Mouse (Mus musculus) forebrain, postnatal 0 days (tissue): Measurements from ENCODE around the gene Faxc. TPM values are rescaled to one million over a fixed set of nuclear protein-coding genes. Genes with fewer than 3 reads are reported as not detected.
A peak's percentile ranks its signal among the peaks of the same experiment; 100 is the strongest.

Experiments
- ATAC-seq: fragments of 200-750 bp; cut with Nextera tagmentation; 2 replicates; pipeline ENCODE4 v1.8.0; 2017; ENCODE audit warnings: mild to moderate bottlenecking, moderate library complexity
- DNase-seq: peaks from one replicate; pipeline ENCODE4 v3.0.0-alpha.2; 2015
- H3K27ac ChIP-seq: fragments of 300-500 bp; sonication (generic); 2 replicates; pipeline ENCODE4 v1.5.1; 2014; ENCODE audit warnings: low read depth, mild to moderate bottlenecking, antibody characterized with exemption, low read length, moderate library complexity, mixed read lengths
- H3K27me3 ChIP-seq: fragments of 300-500 bp; sonication (generic); 2 replicates; pipeline ENCODE4 v1.6.1; 2014; ENCODE audit warnings: mild to moderate bottlenecking, low read length, mixed read lengths; ENCODE audit not compliant: insufficient read depth
- H3K36me3 ChIP-seq: fragments of 300-500 bp; sonication (generic); 2 replicates; pipeline ENCODE4 v1.6.1; 2014; ENCODE audit warnings: mild to moderate bottlenecking, moderate library complexity; ENCODE audit not compliant: insufficient read depth
- H3K4me1 ChIP-seq: fragments of 300-500 bp; sonication (generic); 2 replicates; pipeline ENCODE4 v1.6.1; 2014; ENCODE audit warnings: antibody characterized with exemption; ENCODE audit not compliant: insufficient read depth
- H3K4me2 ChIP-seq: fragments of 300-500 bp; sonication (generic); 2 replicates; pipeline ENCODE4 v1.6.1; 2014; ENCODE audit warnings: low read depth, mild to moderate bottlenecking, moderate library complexity
- H3K4me3 ChIP-seq: fragments of 300-500 bp; sonication (generic); 2 replicates; pipeline ENCODE4 v1.5.1; 2014; ENCODE audit warnings: low read depth, low read length, mixed read lengths
- H3K9ac ChIP-seq: fragments of 300-500 bp; sonication (generic); 2 replicates; pipeline ENCODE4 v1.6.1; 2014; ENCODE audit warnings: mild to moderate bottlenecking
- H3K9me3 ChIP-seq: fragments of 300-500 bp; sonication (generic); 2 replicates; pipeline ENCODE4 v1.6.1; 2016; ENCODE audit warnings: low read length
- CTCF ChIP-seq: sonication (generic); IDR thresholded peaks from 2 replicates; pipeline ENCODE4 v1.5.1; 2016; ENCODE audit warnings: antibody characterized with exemption, control low read depth, low read depth
- WGBS: fragments of 180-500 bp; shearing (Covaris S2); extraction: QIAGEN DNeasy Blood & Tissue Kit; methylation state at CpG from one replicate; pipeline ENCODE4 v1.1.7; 2014; 5-methylcytosine and 5-hydroxymethylcytosine counted together
- polyA plus RNA-seq: library from polyadenylated mRNA; unstranded; fragments of >200 nt; fragmentation: Nextera tagmentation; extraction: Ambion mirVana; gene quantifications from 2 replicates; pipeline ENCODE4 v1.2.1, GENCODE M21; 2015
- total RNA-seq: library from RNA; depleted of rRNA; stranded (reverse); fragments of >200 nt; gene quantifications from 2 replicates; pipeline ENCODE4 v1.2.3, GENCODE M21; 2014; rRNA removed

Faxc gene
- 64.1 and 72.0 TPM in 2 replicates for total RNA-seq
- 8.5 and 11.8 TPM in 2 replicates for polyA plus RNA-seq

- H3K4me2 ChIP-seq, result peak within 1 kb of the TSS; percentile 79
- peaks cover 9% of the 10 kb centered on the region; the same call in 1 of the 2 replicates for H3K4me1 ChIP-seq
- no peaks in the 10 kb centered on the region for H3K27me3 ChIP-seq
- H3K9ac ChIP-seq, result peak within 1 kb of the TSS; percentile 100
- 2% methylated on average over 78 of the region's 83 CpGs for WGBS
- H3K27ac ChIP-seq, result peak within 1 kb of the TSS; percentile 98
- DNase-seq (peak; percentile 77), ATAC-seq (peak; percentile 86)
- no peak for TF ChIP-seq CTCF
- 0 out of 2 replicates have a peak, but pooled peaks cover 2% of the 10 kb centered on the region for H3K36me3 ChIP-seq
- H3K9me3 ChIP-seq, result no peaks in the 10 kb centered on the region
- H3K4me3 ChIP-seq, result peak within 1 kb of the TSS; percentile 84
Measured at GRCm38 (mm10) chr4:21930971-21931771, at the start of gene Faxc. Faxc (plus strand) TSS chr4:21931329.

GRCm38 (mm10) chr4:21882806-21883205 is 48.3 kb upstream of the Faxc start:
- Histone ChIP-seq H3K27me3 (no peaks in the 10 kb centered on the region), H3K4me1 (no peaks in the 10 kb centered on the region), H3K4me3 (no peak overlapping the region), H3K27ac (no peak overlapping the region), H3K36me3 (no peaks in the 10 kb centered on the region), H3K9me3 (no peaks in the 10 kb centered on the region), H3K9ac (no peak overlapping the region), H3K4me2 (no peak overlapping the region)
- ATAC-seq (no peak), DNase-seq (no peak)
- no peak for TF ChIP-seq CTCF
- 96% methylated on average over 6 of the region's 6 CpGs for WGBS

GRCm38 (mm10) chr4:21885831-21886230 is 45.3 kb upstream of the Faxc start:
- no peak for DNase-seq
- Histone ChIP-seq H3K4me3 (no peak overlapping the region), H3K27me3 (no peaks in the 10 kb centered on the region), H3K4me2 (no peak overlapping the region), H3K27ac (no peak overlapping the region), H3K9ac (no peak overlapping the region), H3K4me1 (no peaks in the 10 kb centered on the region), H3K9me3 (no peaks in the 10 kb centered on the region), H3K36me3 (no peaks in the 10 kb centered on the region)
- ATAC-seq, result no peak
- TF ChIP-seq CTCF, result no peak
- WGBS, result 84% methylated on average over 8 of the region's 8 CpGs

- 4% methylated on average over 21 of the region's 23 CpGs for WGBS
- no peak for TF ChIP-seq CTCF
- H3K27me3 ChIP-seq, result no peaks in the 10 kb centered on the region
- H3K9me3 ChIP-seq, result no peaks in the 10 kb centered on the region
- H3K4me2 ChIP-seq, result peak overlapping the region; percentile 79
- H3K27ac ChIP-seq, result peak overlapping the region; percentile 98
- peaks cover 9% of the 10 kb centered on the region; the same call in 1 of the 2 replicates for H3K4me1 ChIP-seq
- peak overlapping the region; percentile 84 for H3K4me3 ChIP-seq
- H3K36me3 ChIP-seq, result peaks cover 10% of the 10 kb centered on the region
- peak; percentile 35 for ATAC-seq
- DNase-seq, result peak; percentile 72
- peak overlapping the region; percentile 100 for H3K9ac ChIP-seq
Measured at GRCm38 (mm10) chr4:21931772-21932630, 872 bp downstream of the Faxc start.

- Histone ChIP-seq H3K9ac (no peak overlapping the region), H3K4me2 (no peak overlapping the region), H3K4me1 (peaks cover 9% of the 10 kb centered on the region; the same call in 1 of the 2 replicates), H3K27me3 (no peaks in the 10 kb centered on the region), H3K9me3 (no peaks in the 10 kb centered on the region), H3K36me3 (peaks cover 11% of the 10 kb centered on the region), H3K4me3 (no peak overlapping the region), H3K27ac (no peak overlapping the region)
- DNase-seq (no peak), ATAC-seq (no peak)
- TF ChIP-seq CTCF, result no peak
- 92% methylated on average over 2 of the region's 2 CpGs for WGBS
Measured at GRCm38 (mm10) chr4:21935378-21935777, 4.2 kb downstream of the Faxc start.

GRCm38 (mm10) chr4:21936424-21936823 is 5.3 kb downstream of the Faxc start:
- Histone ChIP-seq H3K27me3 (no peaks in the 10 kb centered on the region), H3K4me3 (no peak overlapping the region), H3K27ac (no peak overlapping the region), H3K36me3 (peaks cover 11% of the 10 kb centered on the region), H3K4me1 (peaks cover 9% of the 10 kb centered on the region; the same call in 1 of the 2 replicates), H3K9ac (no peak overlapping the region), H3K4me2 (no peak overlapping the region), H3K9me3 (no peaks in the 10 kb centered on the region)
- ATAC-seq, result no peak
- TF ChIP-seq CTCF, result no peak
- no peak for DNase-seq
- 95% methylated on average over 9 of the region's 9 CpGs for WGBS
